Mouse (Mus musculus) mesoderm, embryonic 11.5 days (tissue): ENCODE measurements around the gene Gfpt2.

ENCODE experiments used
- DNase-seq: peaks from one replicate; pipeline ENCODE4 v3.0.0-alpha.2; 2012; ENCODE audit warnings: low read depth, low spot score

Gfpt2 gene

DNA sequence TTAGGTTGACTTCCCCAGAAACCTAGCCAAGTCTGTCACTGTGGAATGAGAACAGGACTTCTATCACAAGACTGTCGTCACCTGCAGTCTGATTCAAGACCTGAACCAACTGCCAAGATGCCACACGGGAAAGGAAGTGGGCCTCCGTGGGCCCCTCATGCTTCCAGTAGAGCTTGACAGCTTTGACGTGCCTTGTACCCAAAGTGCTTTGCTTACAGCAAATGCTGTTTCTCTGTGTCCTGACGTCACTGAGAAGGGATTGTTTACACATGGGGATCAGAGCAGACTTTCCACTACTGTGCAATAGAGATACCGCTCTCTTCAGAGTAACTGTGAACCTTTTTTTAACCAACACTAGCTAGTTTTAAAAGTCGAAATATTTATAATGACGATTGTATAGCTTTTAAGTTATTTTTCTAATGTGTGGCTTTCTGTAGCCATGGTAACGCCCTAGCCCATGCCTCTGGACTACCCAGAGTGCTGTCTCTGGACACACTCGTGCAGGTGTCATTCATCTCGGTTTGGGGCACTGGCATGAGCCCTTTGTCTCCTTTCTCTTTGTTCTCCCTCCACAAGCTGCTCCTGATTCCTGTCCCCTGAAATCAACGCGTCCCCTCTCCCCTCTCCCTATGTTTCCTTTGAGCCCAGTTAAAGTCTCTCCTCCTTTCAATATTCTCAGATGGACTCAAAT, 43.9 kb downstream of the Gfpt2 start:
- no peak for DNase-seq

DNA sequence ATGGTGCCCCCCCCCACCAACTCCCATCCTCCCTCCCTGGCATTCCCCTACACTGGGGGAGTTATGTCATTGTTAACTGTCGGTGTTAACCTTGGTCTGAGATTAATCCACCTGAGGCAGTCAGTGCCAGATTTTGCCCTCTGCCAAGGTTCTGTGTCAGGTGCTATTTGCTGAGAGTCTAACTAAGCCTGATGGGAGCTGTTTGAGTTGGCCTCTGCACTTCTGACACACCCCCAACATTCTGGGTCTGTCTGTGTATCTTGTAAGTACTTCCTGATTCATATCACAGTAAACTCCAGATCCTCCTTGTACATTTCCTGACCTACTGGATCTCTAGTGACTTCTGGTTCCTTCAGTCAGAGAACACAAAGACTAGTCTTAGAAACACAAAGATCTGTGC, 46.7 kb downstream of the Gfpt2 start:
- DNase-seq: no peak

DNA sequence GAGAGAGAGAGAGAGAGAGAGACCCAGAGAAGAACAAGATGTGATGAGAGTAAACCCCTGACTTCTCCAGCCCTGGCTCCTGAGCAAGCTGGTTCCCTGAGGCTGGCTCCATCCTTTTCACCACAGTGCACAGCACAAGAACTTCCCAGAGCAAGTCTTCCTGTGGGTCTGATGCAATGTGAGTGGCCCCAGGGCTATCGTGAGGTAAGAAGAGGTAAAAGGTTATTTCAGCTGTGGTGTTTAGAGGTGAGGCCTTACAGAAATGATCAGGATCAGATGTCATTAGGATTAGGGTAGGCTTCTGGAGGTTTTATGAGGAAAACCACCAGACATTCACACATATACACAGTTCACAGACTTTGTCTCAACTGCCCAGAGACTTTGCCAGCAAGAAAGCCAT, 47.9 kb downstream of the Gfpt2 start:
- no peak for DNase-seq

DNA sequence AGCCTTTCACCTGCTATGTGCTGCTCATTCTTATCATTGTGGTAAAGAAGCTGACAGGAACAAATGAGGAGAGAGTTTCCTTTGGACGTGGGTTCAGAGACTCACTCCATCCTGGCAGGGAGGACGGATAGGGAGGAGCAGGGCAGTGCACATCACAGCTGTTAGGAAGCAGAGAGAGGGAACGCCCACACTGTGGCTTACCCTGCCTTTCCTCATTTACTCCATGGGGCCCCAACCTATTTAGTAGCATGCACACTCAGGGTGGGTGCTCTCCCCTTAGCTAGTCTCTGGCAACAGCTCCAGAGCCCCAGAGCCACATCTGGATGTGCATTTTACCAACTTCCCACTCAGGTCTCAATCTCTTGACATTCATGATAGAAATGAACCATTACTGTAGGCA, 48.7 kb downstream of the Gfpt2 start:
- DNase-seq: no peak

DNA sequence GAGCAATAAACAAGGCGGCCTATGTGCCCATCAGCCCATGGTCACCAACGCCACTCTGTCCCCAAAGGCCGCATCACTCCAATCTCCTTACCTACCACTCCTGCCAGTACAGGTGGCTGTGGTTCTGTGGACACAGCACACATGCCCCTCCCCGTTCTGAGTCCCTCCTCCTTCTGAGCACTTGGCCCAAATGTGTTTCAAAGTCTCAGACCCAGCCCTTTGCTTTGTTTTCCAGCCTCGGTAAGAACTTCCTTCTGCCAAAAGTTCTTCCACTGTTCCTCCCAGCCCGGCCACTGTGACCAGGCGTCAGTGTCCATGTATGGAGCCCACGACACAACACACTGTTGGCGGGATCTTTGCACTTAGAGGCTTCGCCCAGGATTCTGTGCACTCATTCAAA, 50.3 kb downstream of the Gfpt2 start:
- no peak for DNase-seq

DNA sequence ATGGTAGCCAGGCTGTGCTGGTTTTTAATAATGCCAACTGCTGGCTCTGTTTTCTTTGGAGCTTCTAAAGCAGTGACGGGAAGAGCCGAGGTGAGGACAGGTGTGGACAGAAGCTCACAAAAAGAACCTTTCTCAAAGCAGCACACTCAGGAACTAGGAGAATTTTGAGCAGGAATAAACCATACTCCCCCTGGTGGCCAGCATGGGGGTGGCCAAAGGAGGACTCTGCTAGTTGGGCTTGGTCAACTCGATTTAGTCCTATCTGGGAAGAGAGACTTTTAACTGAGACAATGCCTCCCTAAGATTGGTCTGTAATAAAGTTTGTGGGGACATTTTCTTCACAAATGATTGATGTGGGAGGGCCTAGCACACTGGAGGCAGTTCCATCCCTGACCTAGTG, 51.0 kb downstream of the Gfpt2 start:
- peak; percentile 69 for DNase-seq

DNA sequence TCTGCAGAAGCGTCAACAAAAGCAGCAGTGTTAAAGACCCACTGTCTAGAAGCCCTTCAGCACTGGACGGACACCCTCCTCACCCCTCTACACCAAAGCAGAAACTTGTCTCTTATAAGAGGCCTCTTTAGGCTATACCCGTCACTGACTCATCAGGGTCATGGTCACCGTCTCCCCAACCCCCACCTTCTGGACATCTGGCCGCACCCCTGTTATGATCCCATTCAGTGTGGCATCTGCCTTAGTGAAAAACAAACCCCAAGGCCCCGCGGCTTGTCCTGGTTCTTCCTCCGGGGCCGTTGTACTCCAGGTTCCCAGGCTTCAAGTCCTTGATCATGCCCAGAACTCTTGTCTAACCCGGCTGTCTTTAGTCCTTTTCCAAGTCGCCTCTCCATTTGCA, 52.0 kb downstream of the Gfpt2 start:
- DNase-seq: no peak

DNA sequence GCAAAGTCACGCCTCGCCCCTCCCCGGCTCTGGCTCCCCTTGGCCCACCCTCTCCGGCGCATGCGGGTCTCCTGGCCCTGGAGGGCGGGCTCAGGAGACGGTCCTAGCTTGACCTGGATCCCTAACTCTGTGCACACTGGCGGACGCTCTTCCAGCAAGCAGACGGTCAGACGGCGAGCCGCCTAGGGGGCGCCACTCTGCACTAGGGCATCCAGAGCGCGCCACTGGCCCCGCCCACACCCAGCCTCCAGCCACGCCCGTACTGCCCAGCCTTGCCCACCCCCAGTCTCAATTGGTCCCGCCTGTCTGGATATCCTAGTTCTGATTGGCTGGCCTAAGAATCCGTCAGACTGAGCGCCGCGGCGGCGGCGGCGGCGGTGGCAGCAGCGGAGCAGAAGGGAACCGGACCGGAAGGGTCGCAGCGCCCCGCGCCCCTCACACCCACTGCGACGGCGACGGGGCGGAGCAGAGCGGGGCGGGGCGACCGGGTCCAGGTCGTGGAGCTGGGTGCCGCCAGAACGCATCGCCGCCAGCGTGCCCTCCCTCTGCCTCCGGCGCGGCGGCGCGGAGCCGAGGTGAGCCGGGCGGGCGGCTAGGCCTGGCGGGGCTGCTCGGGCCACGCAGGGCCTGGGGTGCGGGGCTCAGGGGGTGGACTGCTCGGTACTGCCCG, 52.6 kb downstream of the Gfpt2 start, which contains the start of gene Mapk9:
Gene Mapk9, plus strand, starts transcription at position 351 of the 670 bp plus-strand sequence.
- DNase-seq: peak; percentile 98

DNA sequence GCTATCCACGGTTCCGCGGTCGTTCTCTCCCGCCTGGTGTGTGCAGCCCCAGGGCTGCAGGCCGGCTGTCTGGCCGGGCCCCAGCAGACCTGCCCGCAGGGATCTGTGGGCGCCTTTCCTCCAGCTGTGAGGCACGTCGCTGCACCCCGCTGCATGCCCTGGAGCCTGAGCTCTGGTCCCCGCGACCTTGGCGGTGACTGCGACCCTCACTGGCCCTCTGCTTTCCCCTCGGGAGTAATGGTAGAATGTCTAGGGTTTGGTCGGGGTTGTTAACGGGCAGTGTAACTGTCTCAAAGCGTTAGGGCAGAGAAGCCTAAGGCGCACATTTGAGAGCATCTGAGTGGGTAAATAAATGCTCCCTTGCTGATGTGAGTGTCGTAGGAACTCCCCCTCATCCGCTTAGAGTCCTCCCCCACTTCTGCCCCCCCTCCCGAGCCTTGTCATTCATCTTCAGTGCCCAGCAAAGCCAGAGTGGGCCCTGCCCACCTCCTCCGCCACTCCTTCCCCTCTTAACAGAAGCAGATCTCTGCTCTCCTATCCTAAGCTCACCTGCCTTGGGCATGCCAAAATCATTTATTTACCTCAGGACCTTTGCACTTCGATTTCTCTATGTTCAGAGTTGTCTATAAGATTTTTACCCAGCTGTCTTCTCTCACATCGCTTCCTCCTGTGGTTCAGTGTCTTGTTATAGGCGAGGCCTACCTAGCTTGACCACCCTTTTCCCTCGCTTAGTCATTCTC, 53.3 kb downstream of the Gfpt2 start:
- DNase-seq: peak; percentile 45

DNA sequence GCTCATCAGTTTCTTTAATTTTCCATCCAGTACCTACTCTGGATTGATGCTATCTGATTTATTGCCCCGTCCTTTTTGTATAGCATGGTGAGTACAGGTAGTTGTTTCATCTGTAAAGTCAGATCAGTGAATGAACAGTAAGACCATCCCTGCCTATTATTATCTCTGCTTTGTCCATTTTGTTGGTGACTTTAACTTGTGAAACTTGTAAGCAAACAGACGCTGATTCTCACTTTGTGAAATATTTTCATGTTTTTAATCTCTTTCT, 53.8 kb downstream of the Gfpt2 start:
- DNase-seq: no peak

DNA sequence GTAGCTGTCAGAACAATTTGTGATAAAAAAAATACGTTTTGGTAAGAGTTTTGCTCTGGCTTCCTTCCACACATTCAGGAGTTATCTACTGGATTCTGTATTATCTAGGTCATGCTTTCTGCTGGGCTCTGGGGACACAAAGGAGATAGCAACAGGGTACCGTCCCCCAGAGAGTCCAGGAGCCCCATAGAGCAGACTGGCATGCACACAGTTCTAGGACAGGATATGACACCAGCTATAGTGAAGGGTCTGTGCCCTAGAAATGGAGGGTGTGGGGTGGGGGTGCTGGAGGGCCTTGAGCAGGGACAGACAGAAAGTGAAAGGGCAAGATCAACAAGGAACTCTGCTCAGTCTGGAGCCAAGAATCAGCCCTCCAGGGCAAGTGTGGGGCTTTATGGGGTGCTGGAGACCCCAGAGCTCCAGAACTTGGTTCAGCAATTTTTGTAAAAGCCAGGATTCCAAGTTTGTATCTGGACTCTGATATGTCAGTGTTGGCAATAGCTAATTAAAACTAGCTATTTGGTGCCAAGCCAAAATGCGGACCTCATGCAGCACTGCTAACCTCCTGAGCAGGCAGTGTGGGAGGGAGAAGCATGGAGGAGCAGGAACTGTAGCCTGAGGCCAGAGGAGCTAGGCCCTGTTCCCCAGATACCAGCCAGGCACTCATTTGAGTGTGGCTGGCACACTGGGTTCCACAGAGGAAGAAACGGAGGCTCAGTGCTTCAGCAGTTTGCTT, 54.3 kb downstream of the Gfpt2 start:
- DNase-seq: no peak

DNA sequence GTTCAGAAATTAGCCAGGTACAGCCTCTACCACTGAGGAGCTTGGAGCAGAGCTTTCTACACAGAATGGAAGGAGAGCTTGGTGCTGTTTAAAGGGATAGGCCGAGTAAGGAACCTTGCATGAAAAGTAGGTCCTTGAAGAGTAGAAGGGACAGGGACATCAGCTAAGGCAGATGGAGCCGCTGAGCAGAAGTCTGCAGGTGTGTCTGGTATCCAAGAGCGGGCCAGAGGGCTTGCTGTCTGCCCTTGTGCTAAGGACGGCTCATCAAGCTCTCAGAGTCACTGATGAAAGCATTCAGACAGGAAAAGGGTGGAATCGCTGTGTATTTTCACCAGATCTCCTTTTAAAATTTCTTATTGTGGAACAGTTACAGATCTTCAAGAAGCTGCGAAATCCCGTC, 56.4 kb downstream of the Gfpt2 start:
- DNase-seq: no peak

DNA sequence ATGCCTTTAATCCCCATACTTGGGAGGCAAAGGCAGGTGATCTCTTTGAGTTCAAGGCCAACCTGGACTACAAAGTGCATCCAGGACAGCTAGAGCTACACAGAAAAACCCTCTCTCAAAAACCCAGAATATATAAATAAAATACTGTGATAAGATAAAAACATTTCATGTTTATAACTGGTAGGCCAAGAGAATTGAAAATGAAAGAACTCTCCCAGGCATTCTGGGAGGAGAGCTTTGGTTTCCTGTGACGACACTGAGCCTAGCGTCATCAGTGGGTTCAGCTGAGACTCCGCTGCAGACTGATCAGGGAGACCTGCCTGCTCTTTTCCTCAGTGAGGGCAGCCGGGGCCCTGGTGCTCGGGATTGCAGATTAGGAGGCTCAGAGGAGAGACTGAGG, 61.2 kb downstream of the Gfpt2 start:
- no peak for DNase-seq

DNA sequence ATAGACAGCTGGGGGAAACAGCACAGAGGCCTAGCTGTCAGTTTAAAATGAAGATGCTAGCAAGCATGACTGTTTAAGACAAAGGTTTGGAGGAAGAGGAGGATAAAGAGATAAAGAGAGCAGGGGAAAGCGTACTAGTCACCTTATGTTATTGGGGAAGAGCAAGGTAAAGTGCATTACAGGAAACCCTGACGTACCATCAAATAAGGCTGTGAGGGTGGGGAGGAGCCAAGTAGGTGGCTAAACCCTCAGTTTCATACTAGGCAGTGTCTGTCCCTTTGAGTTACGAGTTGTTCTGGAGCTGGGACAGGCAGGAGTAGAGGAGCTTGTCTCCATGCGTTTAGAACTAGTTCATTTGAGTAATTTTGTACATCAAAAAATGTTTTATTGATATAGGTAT, 67.2 kb downstream of the Gfpt2 start:
- no peak for DNase-seq

DNA sequence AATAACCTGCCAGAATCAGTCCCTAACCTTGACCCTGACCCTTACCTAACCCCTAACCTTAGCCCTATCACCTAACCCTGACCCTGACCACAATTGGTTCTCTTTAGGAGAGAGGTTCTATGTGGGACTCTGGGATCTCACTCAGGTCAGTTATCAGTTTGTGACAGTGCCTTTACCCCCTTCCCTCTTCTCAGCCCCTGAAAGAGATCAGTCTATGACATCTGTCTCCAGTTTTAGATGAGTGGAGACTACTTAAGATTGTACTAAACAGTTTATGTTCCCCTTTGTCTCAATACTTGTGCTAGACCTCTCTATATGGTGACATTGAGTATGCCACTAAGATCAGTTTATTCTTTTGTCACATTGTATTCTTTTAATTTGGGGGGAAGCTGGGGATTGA, 69.9 kb downstream of the Gfpt2 start:
- DNase-seq: no peak

DNA sequence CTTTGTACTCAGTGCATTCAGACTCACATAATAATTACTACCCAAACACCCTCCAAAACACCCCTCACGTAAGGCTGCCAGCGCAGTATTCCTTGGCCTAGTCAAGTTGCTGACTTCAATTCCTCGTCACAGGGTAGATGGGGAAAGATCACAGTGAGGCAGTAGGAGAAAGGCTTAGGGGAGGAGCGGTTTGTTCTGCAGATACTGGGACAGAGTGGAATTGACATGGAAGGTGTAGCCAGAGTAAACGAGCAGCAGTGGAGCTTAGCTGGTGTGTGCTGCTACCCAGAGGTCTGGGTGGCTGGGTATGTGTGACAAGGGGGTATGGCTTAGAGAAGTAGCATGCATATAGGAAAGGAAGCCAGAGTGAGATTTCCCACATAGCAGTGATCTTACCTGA, 73.3 kb downstream of the Gfpt2 start:
- DNase-seq: no peak

DNA sequence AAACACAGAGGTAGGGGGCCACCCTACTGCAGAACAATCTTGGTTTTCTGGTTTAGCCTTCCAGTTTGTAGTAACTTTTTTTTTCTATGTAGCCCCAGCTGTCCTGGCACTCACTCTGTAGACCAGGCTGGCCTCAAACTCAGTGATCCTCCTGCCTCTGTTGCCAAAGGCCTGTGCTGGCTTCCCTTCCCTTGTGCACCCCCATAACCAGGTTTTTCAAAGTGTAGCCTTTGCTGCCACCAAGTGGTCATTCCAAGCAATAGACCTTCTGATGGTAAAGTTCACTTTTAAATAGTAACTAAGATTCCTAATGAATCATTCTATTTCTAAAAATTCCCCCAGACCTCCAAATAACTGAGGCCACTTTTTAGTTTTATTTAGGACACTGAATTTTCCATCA, 75.8 kb downstream of the Gfpt2 start:
- peak; percentile 63 for DNase-seq

DNA sequence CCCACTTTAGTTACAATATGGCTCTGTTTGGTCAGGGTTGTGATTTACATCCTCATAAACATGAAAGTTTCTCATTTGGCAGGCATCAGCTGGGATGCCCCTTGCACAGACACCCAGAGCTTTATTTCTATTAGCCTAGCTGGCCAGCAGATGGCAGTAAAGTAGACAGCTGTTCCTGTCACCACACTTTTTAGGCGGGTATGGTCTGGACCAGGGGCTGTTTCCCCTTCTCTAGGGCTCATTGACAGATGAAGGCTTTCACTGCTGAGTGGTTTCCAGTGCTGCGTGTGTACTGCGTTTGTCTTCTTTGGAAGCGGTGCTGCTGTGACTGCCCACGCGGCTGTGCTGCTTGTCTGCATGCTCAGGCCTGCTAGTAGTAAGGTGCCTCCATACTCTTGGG, 77.9 kb downstream of the Gfpt2 start:
- DNase-seq: peak; percentile 72

DNA sequence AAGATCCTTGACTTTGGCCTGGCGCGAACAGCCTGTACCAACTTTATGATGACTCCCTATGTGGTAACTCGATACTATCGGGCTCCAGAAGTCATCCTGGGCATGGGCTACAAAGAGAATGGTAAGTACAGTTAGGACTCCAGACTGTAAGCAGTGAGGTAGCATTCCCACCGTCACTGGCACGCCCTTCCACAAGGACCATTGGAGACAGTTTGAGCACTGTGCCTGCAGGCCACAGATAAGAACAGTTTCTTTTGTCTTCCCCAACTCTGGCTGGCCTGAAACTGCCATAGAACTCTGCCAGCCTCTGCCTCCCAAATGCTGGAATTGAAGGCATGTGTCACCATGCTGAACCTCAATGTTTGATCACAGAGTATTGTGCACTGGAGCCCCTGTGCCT, 78.8 kb downstream of the Gfpt2 start:
- DNase-seq: no peak

DNA sequence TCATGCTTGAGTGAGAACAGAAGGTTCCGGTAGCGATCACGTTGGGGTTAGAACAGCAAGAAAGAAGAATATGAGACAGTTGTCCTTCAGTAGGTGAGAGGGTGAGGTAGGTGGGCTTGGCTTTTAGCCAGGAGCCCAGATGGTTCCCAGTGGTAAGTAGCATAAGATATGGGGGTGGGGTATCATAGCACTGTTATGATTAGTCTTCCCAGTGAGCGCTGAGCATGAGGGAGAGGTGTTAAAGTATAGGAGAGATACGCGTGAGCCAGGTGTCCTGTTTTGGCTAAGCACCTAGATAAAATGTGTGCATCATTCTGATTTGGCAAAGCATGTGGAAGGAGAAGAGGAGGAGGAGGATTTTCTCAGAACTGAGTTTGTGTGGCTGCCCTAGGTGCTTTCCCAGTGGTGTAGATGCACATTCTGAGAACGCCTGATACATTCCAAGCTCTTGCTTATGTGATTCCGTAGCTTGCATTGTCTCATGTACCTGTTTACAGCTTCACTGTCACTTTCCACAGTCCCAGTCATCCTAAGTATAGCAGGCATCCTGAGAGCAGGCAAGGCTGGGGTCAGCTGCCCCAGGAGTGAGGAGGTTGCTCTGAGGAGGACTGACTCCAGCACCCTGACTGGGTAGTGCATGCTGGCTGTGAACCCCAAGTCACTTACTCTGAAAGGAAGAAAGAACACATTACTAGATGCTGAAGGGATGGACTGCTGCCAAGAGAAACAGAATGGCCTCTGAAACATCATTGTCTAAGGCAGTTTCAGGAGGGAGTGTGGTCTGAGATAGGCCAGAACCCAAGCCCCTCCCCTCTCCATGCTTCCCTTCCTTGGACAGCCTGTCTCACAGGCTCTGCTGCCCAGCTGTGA, 83.2 kb downstream of the Gfpt2 start:
- peak; percentile 28 for DNase-seq

DNA sequence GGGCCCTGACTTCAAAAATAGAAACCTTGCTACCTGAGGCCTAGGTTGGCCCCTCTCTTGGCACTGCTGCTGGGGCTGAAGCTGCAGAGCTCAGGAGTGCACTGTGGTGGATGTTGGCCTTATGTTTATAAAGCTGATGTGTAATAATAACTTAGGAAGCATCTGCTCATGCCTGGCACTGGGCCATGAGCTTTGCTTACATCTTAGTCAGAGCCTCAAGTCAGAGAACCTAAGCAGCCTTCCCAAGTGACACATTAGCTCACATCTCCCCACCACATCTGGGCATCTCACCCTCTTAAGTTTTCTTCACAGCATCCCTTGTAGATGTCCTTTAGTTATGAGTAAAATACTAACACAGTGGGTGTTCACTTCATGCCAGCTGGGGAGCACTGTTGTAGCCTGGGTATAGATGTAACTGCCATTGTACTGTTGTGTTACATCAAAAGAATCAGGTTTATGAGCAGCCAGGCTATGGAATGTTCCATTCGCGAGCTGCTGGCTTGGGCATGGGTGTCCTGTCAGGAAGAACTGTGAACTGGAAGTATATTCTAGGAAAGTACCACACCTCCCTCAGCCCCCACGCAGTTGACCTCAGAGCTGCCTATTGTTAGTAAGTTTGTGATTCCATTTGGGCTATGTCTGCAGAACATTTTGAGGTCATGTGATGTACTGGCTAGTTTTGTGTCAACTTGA, 86.1 kb downstream of the Gfpt2 start:
- DNase-seq: no peak
